Mouse (Mus musculus): Measurements from ENCODE around the gene Ssx2ip.

Ssx2ip gene

DNA sequence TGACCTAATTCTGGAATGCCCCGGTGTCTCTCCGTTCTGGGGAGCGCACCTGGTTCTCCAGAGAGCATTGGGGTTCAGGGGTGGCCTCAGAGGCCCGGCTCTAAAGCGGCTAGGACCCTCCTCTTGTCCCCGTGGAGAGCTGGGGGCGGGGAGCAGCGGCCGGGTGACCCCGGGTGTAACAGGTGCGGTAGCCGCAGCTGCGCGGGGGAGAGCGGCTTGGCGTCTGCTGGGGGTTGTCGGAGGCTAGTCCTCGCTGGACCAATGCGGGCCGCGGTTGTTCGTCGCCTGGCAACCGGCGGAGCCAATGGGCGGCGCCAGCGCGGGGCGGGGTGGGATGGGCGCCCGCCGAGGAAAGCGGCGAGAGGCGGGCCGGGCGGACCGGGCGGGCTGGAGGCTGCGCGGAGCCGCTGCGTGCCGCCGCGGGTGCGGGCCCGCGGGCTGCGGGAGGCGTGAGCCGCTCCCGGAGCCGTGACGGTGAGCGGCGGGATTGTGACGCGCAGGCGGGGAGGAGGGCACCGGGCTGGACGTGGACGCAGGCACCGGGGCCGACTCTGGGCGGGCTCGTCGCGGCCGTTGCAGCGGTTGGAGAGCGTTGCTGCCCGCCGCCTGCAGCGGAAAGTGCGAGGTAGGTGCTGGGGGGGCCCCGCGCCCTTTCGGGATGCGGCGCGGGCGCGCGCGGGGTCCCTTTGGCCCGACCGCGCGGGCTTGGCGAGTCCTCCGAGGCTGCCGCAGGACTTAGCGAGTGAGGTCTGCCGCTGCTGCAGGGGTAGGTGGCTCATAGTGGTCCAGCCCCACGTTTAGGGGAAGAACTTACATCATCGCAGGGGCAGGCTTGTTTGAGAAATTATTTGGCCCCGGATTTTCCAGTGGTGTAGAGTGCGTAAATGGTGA, at the start of gene Ssx2ip:
Gene Ssx2ip, plus strand, starts transcription at position 332 of the 891 bp plus-strand sequence.
- ATAC-seq (ENCODE audit: low TSS enrichment) = peak; percentile 93

GRCm38 (mm10) chr3:146355146-146355545, 49.3 kb upstream of the Ssx2ip start:
- no peak for ATAC-seq (ENCODE audit: low TSS enrichment)

GRCm38 (mm10) chr3:146365471-146365870, 39.0 kb upstream of the Ssx2ip start:
- no peak for ATAC-seq (ENCODE audit: low TSS enrichment)

DNA sequence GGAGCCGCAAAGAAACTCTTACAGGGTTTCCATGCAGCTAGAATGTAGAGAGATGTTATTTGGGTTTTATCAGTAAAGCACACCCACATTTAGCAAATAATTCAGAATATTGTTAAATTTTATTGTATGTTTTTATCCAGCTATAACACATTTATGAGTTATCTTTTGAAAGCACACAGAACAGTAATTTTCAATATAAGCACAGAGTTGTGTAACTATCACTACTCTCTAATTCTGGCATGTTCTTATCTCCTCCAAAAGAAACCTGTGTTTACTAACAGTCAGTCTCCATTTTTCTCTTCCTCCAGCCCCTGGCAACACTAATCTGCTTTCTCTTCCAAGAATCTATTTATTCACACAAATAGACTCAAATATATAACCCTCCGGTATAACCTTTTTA, 37.4 kb upstream of the Ssx2ip start:
- no peak for ATAC-seq (ENCODE audit: low TSS enrichment)

GRCm38 (mm10) chr3:146370553-146371095, 33.8 kb upstream of the Ssx2ip start:
- ATAC-seq (ENCODE audit: low TSS enrichment) = peak; percentile 95

DNA sequence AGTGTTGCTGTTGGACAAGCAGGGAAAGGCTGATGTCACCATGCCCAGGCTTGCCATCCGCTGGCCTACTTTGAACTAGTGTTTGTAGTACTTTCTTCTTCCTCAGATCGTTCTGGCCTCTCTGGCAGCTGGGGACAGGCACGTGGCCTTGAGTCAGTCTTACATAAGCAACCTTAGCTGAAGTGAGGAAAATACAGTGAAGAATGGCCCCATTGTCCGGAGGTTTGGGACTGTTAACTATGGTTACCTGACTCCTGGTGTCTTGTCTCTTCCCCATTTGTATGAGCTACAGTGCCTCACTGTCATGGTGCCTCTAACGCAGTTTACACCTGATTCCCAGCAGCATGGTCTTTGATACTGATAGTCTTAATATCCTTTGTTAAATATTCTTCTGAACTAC, 33.2 kb upstream of the Ssx2ip start:
- ATAC-seq (ENCODE audit: low TSS enrichment) = peak; percentile 21; the same call in 1 of the 2 replicates

GRCm38 (mm10) chr3:146374596-146375175, 29.8 kb upstream of the Ssx2ip start:
- ATAC-seq (ENCODE audit: low TSS enrichment) = no peak

GRCm38 (mm10) chr3:146375224-146375657, 29.2 kb upstream of the Ssx2ip start:
- ATAC-seq (ENCODE audit: low TSS enrichment) = no peak; the same call in 1 of the 2 replicates

- ATAC-seq (ENCODE audit: low TSS enrichment) = no peak
Observed at GRCm38 (mm10) chr3:146376337-146377130, 27.9 kb upstream of the Ssx2ip start.

DNA sequence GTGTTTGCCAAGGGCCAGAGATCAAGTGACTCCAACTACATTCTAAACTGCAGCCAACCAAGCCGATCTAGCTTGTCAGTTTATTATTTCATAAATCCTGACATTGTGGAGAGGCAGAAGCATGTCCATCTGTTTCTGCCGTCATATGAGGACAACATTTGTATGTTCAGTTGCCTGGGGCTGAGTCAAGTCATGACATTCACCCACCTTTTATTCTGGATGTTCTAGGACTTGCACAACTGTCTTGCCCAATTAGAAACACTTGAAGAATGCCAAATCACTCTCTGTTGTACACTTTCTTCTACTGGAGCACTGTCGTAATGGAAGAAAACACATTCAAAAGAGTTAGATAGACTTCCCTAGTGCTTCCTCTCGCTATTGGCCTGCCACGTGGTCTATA, 27.2 kb upstream of the Ssx2ip start:
- ATAC-seq (ENCODE audit: low TSS enrichment) = no peak

DNA sequence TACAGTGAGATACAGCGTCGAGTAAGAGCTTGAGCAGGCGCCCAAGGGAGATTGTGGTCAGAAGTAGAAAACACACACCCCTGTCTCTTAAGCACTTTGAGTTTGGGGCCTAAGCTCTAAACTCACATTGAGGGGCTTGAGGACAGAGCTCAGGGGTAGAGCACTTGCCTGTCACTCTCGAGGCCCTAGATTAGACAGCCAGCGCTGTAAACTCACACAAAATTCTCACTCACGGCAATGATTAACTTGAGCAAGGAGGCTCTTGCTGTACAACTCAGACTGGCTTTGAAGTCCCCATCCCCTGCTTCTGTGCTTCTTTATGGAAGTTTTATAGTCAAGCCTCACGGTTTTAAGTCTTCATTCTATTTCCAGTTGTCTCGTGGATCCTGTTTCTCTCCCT, 25.7 kb upstream of the Ssx2ip start:
- no peak for ATAC-seq (ENCODE audit: low TSS enrichment)

DNA sequence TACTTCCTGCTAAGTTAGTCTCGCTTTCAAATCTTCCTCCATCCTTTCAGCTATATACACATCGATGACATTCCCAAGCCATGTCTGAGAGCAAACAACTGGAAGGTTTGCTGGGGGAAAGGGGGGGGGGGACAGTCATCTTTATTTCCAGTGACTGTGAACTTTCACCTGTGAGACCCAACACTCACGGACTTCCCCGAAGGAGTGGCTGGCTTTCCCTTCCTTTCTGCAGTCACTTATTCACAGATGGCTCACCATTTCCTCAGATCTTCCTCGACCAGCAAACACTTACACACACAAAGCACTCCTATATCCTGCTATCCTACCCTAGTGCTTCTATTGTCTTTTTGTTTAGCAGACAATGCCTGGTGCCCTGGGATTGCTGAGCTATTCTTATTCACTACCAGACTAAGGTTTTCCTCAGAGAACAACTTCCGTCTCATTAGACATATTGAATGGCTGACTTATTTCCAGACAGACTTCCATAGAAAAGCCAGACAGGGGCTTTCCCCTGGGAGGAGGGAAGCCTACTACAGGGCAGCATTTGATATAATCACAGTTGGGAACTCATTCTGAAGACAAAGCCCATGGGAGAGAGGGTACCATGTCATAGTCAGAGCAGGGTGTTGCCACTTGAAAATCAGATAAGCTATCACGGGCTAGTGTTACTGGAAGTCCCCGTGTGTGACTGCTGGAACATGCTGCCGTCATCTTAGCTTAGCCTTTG, 24.5 kb upstream of the Ssx2ip start:
- ATAC-seq (ENCODE audit: low TSS enrichment) = no peak

- peak; percentile 93 for ATAC-seq (ENCODE audit: low TSS enrichment)
Observed at GRCm38 (mm10) chr3:146380874-146381273, 23.6 kb upstream of the Ssx2ip start.

- ATAC-seq (ENCODE audit: low TSS enrichment) = peak; percentile 81
Observed at GRCm38 (mm10) chr3:146381471-146381870, 23.0 kb upstream of the Ssx2ip start.

GRCm38 (mm10) chr3:146386800-146387199, 17.6 kb upstream of the Ssx2ip start:
- peak; percentile 47 for ATAC-seq (ENCODE audit: low TSS enrichment)

DNA sequence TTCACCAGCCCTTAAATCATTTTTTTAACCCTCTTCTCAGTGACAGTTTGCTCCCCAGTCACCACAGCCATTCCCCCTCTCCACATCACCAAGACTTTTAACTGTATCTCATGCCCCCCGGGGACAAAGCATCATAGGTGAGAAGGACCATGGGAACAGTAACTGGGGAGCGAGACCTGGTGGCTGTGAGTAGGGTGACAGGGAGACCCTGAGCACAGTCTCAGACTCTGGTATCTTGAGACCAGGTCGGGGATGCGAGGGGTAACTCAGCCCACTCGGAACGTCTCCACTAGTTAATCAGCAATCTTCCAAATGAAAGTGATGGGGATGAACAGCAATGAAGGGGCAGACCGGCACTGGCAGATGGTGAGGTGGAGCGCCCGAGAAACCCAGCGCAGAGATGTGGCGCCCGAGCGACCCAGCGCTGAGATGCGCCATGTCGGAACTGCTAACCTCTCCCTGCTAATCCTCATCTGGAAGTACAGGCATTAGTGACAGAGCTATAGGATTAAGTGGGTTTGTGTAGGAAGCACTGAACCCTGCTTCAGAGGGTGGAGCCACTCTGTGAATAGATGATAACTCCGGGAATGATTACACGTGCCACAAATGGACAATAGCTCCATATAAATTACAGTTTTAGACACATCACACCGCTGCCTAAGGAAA, 11.7 kb upstream of the Ssx2ip start:
- ATAC-seq (ENCODE audit: low TSS enrichment) = 0 out of 2 replicates have a peak, but pooled peaks have one; percentile 2

GRCm38 (mm10) chr3:146393641-146394100, 10.8 kb upstream of the Ssx2ip start:
- ATAC-seq (ENCODE audit: low TSS enrichment) = peak; percentile 94

GRCm38 (mm10) chr3:146396256-146396655, 8.2 kb upstream of the Ssx2ip start:
- ATAC-seq (ENCODE audit: low TSS enrichment) = no peak

DNA sequence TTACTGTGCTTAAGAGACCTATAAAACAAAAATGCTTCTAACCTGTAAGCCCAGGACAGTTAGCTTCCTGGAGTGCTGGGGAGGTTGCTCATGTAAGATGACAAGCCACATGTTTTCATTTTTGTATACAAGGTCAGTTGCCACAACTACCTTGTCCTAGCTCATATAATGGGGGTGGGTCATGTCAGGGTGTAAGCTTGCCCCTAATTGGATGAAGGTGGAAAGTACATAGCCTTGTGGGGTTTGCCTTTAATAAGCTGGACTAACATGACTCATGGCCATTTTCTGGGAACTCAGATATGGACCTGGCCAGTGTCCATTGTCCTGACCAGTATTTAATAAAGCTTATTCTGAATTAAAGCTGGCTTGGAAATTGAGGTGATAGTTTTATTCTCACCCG, 7.5 kb upstream of the Ssx2ip start:
- ATAC-seq (ENCODE audit: low TSS enrichment) = no peak

- no peak for ATAC-seq (ENCODE audit: low TSS enrichment)
Observed at GRCm38 (mm10) chr3:146397847-146398246, 6.6 kb upstream of the Ssx2ip start.

DNA sequence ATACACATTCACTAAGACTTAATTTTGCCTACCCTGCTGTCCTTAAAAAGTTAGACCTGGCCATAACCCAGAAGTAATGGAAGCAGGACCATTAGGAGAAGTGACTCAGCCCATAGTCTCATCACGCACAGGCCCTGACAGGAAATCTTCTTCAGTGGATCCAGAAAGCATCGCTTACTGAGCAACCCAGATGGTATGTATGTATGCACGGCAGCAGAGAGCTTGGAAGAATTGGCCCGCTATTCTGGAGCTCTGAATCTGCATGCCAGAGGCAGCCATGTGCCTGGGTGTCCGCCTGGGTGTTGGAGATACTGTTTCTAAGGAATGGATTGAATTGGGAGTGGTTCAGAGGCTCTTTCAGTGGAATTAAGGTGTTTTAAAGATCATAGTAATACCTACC, 5.2 kb upstream of the Ssx2ip start:
- peak; percentile 85 for ATAC-seq (ENCODE audit: low TSS enrichment)

Measured in frontal cortex, adult (tissue).